Mouse (Mus musculus): ENCODE measurements around the gene Ksr1.

Ksr1 gene

DNA sequence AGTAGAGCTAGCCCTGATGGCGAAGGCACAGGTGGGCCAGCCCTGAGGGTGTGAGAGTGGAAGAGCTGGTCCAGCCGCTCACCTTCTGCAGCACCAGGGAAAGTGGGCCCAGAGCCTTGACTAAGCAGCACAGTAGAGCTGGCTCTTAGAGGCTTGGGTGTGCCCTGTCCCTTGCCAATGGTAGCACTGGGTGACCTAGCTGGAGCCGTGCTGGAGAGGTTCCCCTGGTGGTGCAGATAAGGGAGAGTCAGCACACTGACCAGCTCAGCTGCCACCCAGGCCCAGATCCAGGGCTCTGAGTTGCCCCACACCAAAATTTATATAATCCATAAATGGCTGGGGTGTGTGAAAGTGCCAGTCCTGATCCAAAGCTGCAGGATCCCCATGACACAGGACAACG, 79.0 kb downstream of the Ksr1 start:
- no peak for DNase-seq (ENCODE audit: low read depth, low spot score)

DNA sequence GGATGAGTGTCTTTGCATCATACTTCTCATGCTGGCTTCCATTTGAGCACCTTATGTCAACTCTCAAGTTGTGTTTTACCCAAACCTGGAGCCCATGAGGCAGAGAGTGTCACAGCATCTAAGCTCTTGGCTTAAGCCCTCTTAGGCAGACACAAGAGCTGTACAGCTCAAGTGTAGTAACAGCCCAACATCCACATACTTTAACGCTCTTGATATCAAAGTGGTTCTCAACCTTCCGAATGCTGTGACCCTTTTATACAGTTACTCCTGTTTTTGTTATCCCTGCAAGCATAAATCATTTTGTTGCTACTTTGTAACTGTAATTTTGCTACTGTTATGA, 80.0 kb downstream of the Ksr1 start:
- no peak for DNase-seq (ENCODE audit: low read depth, low spot score)

DNA sequence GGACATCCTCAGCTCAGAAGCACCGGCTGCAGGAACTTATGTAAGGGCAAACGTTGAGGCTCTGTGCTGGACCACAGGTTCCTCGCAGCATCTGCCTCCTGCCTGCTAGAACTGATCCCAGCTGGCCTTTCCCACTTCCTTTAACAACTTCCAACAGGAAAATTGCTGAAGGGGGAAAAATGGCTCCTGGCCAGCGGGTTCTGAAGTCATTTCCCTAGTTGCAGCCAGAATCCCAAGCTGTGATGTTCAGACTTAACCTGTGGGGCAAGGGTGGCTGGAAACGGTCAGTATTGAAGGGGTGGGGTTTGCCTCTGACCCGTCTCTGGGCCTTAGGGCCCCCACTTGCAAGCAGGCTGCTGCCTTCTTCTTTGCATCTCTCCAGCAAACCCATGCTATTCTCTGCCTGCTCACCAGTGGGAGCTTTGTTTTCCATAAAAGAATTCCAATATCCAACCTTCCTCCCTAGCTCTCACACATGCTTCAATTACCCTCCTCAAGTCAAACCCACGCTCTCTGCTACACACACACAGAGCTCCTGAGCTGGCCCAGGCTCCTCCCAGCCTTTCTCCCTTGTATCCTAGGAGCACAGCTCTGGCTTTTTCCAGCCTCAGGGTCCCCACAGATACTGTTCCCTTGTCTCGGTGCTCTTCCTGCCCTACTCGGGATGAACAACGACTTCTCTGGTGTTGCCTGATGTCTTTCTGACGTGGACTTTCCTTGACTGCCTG, 80.6 kb downstream of the Ksr1 start:
- DNase-seq (ENCODE audit: low read depth, low spot score) = no peak

DNA sequence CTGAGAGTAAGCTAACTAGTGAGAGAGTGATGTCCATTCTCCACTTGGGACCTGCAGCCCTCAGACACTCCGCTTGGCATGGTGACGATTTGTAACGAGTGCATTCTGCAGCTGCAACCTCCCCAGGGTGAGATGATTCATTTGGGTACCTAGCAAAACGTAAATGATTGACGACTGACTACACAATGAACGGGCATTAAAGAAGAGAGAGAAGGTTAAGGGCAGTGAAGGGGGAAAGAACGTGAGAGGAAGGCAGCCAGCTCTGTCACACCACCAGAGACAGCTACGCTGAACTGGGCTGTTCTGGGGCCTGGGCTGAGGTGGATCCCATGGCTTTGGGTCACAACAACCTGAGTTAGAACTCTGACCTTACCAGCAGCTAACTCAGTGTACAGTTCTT, 81.9 kb downstream of the Ksr1 start:
- DNase-seq (ENCODE audit: low read depth, low spot score) = no peak

DNA sequence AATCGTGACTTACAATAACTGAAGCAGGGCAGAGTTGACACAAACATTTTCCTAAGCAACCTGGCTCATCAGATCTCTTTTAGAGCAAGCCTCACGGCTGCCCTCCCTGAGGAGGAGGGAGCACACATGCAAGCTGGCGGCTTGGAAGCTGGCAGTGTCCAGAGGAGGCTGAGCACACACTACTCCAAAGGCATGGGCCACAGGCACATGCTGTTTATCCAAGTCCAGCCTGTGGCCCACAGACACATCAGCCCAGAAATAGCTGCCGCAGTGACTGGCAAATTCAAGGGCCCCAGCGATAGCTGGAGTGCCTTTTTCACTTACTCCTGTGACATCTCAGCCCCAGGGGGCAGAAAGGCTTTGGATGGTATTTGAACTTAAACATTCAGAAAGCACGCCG, 82.6 kb downstream of the Ksr1 start:
- no peak for DNase-seq (ENCODE audit: low read depth, low spot score)

DNA sequence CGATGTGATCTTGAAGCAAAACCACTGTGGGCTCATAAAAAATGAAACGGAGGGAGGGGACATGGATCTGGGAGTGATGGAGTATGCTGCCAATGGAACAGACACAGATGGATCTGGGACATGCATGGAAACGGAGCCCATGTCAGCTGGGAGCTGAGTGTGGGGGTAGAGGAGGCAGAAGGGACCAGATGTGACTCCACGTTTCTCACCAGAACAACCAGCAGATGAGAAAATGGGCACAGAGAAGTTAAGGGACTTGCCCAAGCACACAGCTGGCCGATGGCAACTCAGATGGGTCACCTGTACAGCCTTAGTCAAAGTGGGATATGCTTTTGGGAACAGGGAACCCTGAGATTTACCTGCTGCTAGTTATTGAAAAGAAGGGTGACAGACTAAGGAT, 83.3 kb downstream of the Ksr1 start:
- no peak for DNase-seq (ENCODE audit: low read depth, low spot score)

DNA sequence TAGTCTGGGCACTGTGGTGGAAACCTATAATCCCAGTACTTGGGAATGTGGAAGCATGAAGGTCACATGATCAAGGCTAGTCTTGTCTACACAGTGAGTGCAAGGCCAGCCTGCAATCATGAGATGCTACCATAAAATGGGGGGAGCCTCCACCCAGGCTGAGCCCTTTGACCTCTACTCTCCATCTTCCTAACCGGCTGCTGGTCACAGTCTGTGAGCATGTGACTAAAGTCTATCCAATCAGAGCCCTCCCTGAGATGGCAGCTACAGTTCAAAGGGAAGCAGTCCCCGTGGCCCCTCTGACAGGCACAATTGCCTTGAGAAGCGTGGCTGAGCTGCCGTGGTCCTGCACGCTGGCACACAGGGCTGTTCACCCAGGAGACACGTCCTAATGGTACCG, 84.4 kb downstream of the Ksr1 start:
- peak; percentile 57 for DNase-seq (ENCODE audit: low read depth, low spot score)

DNA sequence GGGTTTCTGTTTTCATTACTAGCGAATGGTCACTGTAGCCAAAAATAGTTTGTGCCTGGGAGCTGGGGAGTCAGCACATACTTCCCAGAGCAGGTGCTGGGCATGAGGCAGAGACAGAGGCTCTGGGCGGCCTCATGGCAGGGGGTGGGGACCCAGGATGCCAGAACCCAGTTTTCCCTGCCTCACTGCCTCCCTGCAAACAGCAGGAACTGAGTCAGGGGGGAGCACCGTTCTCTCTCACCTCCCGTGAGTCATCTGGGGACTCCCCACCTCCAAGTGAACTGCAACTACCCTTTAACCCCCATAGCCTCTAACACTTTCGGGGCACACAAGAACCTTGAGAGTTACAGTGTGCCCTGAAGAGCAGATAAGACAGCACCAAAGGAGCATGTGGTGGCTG, 86.4 kb downstream of the Ksr1 start:
- DNase-seq (ENCODE audit: low read depth, low spot score) = no peak

DNA sequence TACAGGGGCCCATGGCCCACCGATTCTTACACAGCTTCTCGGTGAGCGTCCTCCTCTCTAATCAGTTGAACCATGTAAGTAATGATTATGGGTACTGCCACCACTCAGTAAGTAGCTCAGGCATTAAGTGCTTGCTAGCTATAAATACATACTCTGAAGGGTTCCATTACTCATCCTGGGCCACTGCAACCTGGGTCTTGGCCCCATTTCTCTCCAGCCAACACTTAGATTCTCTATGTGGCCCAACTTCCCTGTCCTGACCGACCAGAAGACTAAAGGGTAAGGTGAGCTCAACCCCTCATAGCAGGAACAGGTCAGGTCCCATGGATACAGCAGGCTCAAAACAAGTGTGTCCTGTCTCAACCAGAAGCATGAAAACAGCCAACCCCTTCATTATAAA, 87.1 kb downstream of the Ksr1 start:
- DNase-seq (ENCODE audit: low read depth, low spot score) = no peak

DNA sequence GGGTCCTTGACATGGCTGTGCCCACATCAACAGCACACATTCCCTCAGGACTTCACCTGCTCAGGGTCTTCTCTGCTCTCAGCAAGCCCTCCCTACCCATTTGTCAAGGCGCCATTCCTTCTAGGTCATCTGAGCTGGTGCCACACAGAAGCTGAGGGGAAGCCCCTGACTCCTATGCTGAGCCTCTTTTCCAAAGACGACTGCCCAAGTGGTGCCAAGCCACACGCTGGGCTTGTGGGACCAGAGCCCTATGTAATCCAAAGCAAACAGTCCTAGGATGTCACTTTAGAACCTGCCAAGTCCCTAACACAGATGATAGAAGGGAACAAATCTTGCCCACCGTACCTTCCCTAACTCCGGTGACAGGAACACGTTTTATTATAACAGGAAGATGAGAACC, 87.6 kb downstream of the Ksr1 start:
- no peak for DNase-seq (ENCODE audit: low read depth, low spot score)

DNA sequence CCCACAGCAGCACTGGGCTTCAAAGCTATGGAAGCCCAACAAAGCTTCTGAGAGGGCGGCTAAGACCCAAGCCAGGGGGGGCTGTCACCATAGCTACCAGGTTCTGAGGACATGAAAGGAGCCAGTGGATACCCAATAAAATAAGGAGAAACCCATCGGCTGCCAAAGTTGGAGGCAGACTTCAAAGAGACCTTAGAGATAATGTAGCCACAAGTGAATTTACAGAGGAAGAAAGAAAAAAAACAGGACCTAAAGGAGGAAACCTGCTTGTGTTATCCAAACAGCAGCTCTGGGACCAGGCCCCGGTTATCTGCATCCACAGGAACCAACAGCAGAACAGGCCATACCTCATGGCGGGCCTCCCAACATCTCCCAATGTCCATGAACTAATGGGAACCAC, 88.4 kb downstream of the Ksr1 start:
- DNase-seq (ENCODE audit: low read depth, low spot score) = no peak

DNA sequence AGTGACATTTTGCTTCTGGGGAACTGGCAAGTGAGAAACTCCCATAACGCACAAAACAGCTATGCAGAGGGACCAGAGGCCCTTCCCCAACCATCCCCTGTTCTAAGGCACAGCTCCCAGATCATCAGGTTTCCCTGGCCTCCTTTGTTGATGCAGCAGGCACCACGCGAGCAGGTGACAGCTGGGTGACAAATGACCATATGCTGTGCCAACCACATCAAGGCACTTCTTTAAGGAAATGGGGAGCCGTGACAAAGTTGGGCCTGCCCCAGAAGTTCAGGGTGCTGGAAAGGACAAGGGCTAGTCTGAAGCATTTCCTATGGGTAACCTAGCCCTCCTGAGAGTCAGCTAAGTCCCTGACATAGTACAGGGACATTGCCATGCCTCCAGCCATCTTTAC, 89.3 kb downstream of the Ksr1 start:
- no peak for DNase-seq (ENCODE audit: low read depth, low spot score)

DNA sequence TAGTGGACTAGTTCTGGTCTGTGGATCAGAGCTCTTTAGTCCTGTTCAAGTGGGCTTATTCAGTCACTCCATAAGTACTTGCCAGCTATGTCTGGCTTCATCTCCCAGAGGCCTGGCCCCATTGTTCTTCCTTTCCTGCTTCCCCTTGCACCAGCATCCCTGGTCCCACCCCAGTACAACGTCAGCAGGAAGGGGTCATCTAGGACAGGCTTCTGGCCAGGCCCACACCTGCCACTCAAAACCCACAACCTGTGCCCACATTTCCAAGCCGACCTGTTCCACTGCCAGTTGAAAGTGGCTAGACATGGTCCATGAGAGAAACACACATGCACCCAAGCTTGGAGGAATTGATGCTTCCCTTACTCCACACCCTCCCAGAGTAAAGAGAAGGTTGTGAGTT, 90.2 kb downstream of the Ksr1 start:
- no peak for DNase-seq (ENCODE audit: low read depth, low spot score)

DNA sequence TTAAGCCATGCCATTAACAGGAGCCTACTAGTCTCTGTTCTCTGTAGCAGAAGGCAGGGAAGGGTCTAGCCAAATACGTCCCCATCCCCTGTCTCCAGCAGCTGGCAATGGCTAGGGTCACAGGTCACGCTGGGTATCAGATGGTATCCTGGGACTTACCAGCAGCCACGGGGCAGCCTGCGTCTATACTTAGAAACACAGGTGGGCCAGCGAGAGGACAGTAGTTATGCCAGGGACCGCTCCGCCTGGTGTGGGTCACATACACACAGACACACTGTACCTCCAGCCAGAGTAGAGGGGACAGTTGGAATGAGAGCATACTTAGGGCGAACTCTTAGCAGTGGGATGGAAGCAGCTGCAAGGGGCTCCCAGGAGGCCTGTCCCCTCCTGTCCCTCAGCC, 91.0 kb downstream of the Ksr1 start:
- DNase-seq (ENCODE audit: low read depth, low spot score) = no peak

DNA sequence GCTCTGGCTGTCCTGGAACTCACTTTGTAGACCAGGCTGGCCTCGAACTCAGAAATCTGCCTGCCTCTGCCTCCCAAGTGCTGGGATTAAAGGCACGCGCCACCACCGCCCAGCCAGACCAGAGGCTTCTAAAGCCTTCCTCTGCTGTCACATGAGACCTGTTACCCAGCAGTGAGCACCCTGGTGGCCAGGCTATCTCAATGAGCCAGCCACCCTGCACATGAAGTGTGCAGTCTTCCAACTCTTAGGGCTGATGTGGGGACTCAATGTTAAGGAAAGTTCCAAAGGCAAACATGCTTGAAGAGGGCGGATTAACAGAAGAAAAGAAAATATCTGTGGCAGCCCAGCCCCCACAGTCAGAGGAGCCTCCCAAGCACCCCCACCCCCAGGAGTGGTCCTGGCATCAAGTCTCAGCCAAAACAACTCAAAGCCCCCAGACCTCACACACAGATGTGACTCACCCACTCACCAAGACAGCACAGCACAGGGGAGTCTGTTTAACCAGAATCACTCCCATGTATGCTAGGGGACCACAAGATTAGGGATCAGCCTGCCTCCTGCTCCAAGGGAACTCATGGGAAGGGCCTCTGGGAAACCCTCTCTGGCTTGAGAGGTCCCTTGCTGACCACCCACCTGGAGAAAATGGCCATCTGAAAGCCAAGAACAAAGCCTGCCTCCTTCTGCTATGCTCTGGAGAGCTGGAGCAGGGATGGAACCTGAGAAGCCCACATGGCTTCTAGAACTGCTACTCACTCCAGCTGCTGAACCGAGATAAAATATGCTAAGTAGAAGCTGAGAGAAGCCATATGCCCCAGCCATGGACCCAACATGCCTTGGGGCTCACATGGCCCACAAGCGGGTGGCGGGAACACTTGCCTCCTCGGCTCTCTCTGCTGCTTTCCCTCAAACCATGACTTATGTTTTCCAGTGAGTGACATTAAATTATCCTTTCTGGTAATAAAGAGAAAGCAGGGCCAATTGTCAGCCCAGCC, 91.8 kb downstream of the Ksr1 start:
- DNase-seq (ENCODE audit: low read depth, low spot score) = no peak

DNA sequence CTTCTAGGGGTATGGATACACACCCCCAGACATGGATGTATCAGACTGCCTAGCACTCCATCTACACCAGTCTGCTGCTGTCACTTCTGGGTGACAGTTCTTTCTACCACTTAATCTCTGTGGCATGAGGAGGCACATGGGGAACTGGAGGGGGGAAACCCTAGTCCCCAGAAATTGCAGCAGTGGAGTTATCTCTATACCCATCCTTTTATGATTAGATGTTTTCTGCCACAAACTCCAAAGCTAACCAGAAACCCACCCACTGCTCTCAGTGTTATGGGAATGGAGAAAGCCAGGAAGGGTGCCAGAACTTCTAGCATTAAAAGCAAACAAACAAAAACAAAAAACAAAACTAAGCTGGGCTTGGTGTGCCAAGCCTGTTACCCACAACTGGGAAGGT, 92.8 kb downstream of the Ksr1 start:
- DNase-seq (ENCODE audit: low read depth, low spot score) = no peak

DNA sequence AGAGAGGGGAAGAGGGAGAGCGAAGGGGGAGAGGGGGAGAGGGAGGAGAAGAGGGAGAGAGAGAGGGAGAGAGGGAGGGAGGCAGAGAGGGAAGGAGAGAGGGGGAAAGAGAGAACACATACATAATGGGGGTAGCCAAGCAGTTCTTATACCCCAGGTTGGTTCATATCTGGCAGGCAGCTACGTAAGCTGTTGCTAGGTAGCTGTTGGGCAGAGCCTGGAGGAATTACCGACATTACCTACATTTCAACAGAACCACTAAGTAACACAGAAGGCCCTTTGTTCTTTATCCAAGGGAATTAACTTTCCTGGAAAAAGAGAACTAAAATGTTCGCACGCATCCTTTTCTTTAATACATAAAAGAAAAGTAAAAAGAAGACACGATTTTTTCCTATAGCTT, 93.4 kb downstream of the Ksr1 start:
- no peak for DNase-seq (ENCODE audit: low read depth, low spot score)

DNA sequence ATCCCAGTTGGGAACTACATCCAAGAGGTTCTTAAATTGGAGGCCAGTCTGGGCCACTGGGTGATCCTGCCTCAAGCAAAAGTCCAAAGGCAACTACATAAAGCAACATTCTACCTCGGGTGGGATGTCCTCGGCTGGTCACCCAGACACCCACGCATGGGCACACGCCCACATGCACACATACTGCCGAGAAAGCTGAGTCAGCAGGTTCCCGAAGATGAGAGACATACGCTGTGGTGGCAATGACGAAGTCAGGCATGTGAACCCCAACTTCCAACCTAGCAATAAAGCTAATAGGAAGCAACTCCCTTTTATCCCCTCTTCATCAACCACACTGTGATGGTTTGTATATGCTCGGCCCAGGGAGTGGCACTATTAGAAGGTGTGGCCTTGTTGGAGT, 94.7 kb downstream of the Ksr1 start:
- DNase-seq (ENCODE audit: low read depth, low spot score) = no peak

DNA sequence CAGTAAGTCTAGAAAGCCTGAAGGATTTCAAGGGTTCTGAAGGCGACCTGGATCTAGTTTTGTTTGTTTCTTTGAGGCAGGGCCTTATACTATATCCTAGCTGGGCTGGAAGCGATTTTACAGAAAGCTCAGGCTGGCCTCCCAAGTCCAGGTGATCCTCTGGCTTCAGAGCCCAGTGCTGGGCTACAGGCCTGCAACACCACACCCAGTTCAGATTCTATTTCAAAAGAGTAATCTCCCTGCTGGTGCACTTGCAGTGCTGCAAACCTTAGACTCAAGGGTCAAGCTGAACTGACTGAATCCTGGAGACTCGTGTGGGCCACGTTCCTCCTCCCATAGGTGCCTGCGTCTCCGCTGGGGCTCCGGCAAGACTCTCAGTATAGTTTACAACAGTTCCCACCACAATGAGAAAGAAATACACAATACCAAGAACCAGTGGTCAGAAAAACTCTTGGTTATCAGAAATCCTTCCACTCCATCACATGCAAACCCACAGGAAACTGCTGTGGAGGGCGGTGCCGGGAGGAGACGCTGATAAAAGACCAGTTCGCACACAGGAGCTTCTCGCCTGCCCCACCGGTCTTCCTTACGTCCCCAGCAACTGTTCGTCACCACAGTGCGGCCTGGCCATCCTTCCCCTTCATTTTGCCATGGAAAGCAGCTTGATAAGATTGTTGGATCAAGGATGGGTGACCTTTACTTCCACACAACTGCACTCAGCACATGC, 95.3 kb downstream of the Ksr1 start:
- DNase-seq (ENCODE audit: low read depth, low spot score) = no peak

DNA sequence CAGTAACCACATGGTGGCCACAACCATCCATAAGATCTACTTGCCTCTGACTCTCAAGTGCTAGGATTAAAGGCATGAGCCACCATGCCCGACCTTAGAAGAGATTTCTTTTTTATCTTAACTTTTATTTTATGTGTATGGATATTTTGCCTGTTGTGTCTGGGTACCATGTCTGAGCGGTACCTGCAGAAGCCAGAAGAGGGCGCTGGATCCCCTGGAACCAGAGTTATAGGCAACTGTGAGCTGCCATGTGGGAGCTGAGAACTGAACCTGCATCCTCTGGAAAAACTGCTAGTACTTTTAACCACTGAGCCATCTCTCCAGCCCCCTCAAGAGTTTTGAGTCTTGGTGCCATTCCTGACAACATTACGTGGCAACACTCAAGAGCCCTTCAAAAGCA, 97.3 kb downstream of the Ksr1 start:
- DNase-seq (ENCODE audit: low read depth, low spot score) = peak; percentile 45

DNA sequence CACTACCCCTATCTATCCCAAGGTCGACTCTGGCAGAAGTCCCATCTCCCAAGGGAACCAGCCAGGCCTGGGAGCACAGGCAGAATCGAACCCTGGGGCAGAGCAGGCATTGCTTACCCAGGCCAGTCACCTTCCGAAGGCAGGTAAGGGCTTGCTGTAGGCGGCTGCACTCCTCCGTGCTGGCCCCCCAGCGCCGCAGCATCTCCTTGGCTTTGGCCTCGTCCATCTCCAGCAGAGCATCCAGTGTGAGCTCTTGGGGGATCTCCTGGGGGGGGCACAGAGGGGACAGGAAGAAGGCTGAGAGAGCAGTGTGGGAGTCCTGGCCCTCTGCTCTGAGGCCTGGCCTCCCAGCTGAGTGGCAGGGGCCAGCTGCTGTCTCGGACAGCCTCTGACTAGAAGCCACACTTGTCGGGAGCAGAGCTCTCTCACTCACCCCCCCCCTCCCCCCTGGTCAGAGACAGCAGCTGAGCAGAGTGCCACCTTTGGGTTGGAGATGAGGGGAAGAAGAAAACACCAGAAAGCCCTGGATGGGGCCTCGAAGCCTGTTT, 99.0 kb downstream of the Ksr1 start:
- DNase-seq (ENCODE audit: low read depth, low spot score) = no peak

DNA sequence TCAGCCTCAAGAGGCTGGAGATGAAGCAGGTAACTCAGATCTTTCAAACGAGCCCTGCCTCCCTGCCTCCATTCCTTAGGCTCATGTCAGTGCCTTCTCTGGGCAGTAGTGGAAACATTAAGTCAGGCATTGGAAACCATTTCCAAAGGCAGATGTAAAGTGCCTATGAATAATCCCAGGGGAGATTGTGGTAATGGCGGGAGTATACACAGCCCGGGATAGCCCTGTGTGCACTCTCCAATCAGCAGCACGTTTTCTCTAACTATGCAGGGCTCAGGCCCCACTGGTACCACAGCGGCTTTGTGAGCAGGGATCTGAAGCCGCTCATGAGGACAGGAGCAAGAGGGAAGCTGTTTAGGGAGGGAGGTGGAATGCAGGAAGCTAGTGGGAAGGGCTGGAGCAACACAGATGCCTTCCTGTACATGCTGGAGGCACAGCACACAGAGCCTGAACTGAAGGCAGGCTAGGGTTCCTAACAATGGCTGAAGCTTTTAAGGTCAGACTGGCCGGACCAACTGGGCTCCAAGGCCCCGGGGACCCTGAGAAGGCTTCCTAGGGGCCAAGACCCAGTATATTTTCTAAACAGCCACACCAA, 99.5 kb downstream of the Ksr1 start:
- DNase-seq (ENCODE audit: low read depth, low spot score) = peak; percentile 37

All from ZHBTc4 (cell line).